Mouse (Mus musculus): ENCODE results near the gene Msi2.

Msi2 gene

DNA sequence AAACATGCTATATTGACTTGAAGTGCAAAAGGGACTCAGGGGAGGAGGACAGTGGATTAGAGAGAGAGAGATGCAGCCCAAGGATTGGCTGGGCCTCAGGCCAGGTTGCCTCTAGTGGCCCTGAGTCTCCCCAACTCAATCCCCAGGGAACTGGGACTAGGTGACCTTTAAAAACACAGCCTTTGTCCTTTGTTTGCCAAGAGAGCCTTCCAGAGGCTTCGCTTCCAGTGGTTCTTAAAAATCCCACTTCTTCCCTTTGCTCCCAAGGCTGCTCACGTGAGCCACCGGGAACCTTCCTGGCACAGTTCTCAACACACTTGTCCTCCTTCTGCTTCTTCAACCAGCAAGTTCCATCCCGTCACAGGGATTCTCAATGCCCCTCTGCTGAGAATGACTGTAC, 159.6 kb downstream of the Msi2 start:
- DNase-seq: no peak

- no peak for DNase-seq
Observed at GRCm38 (mm10) chr11:88557828-88558580, 160.3 kb downstream of the Msi2 start.

DNA sequence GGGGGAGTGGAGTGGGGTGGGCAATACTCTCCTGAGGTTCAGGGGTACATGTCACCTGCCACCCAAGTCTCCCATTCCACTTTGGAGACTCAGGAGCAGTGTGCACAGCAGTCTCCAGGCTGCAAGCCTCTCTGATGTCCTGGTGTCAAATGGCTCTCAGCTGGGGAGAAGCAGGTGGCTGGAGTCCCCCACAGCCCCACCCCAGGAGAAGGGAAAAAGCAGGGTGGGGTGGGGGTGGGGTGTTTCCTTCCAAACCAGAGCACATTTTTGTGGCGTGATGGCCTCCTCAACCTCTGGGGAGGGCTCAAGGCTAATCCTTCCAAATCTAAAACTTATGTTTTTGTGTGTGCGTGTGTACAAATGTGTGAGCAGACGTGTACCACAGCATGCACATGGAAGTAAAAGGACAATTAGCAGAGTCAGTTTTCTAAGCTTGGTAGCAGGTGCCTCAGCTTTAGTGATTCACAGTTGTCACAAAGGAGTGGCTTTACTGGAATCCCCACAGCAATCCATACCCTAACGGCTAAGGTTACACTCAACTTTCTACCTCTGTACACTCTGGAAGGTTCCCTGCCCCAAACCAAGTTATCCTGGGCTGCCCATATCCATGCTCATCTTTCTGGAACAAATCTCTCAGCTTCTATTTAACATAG, 161.1 kb downstream of the Msi2 start:
- no peak for DNase-seq

GRCm38 (mm10) chr11:88555902-88556549, 162.3 kb downstream of the Msi2 start:
- DNase-seq: no peak

GRCm38 (mm10) chr11:88555232-88555818, 163.0 kb downstream of the Msi2 start:
- no peak for DNase-seq

DNA sequence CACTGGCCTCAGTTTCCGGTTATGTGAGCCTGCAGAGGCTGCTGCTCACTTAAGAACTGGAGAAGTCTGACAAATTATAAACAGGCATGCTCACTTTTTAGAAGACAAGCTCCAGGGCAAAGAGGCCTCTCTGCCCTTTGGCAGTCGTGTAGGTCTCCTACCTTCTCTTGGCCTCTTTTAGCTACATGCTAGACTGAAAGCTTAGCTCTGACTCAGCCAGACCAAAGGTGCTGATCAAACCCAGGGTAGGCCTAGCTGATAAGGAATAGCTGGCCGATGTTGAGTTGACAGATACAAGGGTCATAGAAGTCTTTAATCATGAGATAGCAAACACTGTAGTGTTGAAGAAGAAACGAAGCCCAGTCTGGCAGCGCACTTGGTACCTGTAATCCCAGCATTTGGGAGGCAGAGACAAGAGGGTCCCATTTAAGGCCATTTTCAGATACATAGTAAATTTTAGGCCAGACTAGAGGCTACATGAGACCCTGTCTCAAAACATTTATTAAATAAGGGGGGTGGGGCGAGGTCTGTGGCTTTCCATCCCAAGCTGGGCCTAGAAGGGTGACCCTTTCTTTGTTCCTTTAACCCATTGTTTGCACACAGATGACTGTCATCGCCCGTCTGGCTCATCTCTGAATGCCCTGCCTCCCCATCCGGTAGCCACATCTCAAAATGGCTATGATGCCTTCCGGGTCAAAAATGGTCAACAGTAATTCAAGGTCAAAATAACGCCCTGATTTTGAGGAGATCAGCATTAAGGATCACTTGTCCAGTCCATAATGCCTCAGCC, 164.6 kb downstream of the Msi2 start:
- DNase-seq: no peak

GRCm38 (mm10) chr11:88552987-88553386, 165.3 kb downstream of the Msi2 start:
- DNase-seq: peak; percentile 67

- DNase-seq: no peak
Observed at GRCm38 (mm10) chr11:88552385-88552784, 165.9 kb downstream of the Msi2 start.

GRCm38 (mm10) chr11:88551034-88551433, 167.3 kb downstream of the Msi2 start:
- peak; percentile 28 for DNase-seq

DNA sequence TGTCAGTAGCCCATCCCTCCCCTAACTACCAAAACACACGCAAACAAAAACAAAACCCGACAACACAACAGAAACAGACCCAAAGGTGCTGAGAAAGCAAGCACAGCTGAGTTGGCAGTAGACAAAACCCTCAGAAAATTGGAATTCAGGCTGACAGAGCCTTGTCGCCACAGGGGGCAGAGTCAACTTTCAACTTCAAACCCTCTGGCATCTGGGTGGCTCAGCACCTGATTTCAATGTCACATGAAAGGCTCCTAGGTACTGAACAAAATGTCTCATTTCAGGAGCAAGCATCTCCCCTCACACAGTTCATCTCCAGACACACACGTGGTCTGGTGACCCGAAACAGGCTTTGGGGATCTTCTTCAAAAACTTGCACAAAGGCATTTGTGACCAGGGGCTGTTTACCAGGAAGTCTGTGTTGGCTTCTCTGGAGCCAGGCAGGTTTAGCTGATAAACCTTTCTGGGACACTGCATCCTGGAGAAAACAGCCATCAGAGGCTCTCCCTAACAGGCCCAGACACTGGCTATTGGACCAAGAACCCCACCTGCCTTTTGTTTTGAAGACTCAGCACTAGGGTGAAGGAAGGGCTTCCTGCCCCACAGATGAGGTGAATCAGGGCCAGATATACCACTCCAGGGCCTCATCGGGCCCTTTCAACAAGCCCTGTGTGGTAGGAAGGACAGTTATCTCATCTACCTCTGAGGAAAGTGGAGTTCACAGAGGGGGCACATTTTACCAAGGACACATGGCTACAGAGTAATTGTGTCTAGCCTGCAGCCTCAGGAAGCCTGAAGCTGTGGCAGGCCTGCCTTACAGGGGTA, 168.0 kb downstream of the Msi2 start:
- DNase-seq: no peak

GRCm38 (mm10) chr11:88549529-88549900, 168.8 kb downstream of the Msi2 start:
- no peak for DNase-seq

DNA sequence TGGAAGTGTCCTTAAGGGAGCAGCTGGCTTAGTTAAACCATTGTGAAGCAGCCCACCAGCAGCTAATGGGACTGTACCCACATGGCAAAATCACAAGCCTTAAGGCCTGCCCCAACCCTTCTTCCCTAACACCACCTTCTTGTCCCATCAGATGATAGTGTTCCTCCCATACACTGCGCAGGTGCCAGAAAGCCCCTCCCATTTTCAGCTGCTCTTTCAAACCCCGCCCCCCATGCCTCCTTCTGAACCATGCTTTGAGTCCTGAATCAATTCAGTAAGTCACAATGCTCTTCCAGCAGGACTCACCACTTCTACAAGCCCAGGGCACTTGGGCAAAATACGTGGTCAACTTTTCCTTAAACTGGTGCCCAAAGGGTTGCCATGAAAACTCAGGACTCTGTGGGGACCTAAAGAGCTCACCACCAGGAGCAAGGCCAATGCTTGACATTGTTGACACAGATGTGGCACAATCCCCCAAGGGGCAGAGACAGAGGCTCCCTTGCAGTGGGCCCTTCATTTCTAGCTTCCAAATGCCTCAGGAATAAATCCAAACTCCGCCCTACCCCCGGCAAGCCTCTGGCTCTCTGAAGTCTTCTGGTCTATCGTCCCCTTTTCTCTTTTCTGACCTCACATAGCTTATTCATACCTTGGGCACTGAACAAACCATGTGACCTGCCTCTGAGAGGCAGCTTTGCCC, 169.3 kb downstream of the Msi2 start:
- DNase-seq: no peak

DNA sequence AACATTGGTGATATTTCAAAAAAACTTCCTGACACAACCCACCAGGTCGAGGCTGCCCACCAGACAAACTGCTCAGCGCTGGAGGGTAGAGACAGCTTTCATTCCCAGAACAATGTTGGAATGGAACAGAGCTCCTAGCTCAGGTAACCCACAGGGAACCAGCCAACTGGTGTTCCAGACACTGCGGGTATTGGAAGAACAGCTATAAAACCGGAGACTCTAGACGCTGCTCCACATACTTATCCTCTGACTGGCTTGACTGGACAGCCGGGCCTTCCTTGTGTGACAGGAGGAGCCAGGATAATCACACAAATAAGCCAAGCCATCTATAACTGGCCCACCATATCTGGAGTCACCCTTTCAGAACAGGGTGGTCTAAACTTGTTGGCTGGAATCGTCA, 169.9 kb downstream of the Msi2 start:
- no peak for DNase-seq

DNA sequence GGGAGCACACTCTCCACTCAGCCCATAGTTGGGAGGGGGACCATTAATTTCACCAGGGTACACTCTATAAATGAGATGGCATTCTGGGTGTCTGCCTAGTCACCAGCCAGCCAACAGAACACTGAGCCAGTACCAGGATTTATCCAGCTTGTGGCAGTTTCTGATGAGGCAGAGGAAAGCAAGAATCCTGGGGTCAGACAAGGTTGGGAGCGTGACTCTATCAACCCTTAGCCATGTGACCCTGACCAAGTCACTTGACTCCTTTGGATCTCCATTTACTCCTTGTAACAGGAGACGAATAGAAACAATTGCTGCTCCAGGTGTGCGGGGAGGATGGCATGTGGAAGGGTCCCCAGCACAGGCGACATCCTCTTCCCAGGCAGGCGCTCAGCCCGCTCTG, 174.5 kb downstream of the Msi2 start:
- no peak for DNase-seq

- DNase-seq: no peak
Observed at GRCm38 (mm10) chr11:88542817-88543216, 175.5 kb downstream of the Msi2 start.

DNA sequence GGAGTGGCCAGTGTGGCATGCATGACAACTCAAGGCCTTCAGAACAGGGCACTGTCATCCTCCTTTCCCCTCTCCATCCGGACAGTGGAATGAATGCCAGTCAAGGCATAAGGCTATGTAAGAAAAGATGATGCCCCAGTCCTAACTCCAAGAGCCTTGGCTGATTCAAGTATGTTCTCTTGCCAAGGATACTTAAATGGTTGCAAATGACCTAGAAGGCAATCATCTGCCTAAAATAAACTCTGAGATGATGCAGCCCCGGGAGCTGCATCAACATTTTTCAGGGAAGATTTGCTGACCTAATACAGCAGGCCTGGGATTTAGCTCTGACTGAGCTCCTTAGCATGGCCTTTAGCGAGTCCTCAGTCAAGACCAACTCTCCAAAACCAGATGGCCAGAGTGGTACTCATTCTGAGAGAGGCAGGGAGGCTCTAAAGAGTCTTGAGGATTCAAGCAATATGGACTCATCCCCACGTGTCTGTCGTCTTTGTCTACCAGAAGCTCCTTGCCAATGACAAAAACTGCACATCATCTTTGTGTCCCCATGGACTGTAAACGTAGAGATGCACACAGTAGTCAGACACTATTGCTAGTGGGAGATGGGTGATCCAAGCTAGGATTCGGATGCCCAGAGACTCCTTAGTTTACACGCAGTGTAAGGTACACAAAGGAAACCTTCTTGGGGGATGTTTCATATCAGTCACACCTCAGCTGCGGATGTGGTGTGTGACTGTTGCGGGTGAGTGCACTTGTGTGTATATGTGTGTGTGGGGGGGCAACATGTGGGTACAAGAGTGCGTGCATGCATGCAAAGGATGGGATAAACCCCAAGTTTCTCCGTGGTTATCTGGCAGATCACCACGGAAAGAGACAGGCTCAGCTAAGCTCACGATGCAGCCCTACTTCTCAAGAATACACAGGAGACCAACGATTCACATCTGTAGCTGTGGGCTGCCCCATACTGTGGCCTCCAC, 176.4 kb downstream of the Msi2 start:
- DNase-seq: no peak

DNA sequence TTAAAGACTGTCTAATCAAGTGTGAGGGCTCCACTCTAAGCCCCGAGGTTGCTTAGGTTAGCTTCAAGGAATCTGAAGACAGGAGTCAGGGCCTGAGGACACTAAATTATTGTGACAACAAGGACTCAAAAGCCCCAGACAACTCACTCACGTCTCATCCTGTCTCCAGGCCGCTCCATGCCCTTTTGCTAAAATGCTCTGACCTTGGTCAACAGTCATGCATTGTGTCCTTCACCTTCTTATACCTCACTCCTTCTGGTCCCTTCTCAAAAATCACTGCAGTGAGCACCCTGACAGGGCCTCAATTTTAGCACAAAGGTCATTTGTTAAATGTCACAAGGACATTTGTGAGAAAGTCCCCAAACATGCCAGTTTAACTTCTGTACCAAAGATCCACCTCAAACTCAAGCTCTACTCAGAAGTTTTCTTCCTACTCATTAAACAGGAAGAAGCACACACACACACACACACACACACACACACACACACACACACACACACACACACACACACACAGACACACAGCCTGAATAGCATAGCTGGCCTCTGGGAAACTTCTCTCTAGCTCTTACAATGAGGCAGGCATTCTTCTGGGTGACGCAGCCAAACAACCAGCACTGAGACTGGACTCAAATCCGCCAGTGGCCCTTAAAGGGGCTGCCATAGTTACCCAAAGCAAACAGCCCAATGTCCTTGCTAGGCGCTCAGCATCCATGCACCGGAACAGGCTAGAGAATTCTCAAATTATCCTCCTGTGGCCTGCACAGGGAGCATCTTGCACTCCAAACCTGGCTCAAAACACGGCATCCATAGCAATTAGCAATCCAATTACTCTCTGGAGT, 178.5 kb downstream of the Msi2 start:
- no peak for DNase-seq

DNA sequence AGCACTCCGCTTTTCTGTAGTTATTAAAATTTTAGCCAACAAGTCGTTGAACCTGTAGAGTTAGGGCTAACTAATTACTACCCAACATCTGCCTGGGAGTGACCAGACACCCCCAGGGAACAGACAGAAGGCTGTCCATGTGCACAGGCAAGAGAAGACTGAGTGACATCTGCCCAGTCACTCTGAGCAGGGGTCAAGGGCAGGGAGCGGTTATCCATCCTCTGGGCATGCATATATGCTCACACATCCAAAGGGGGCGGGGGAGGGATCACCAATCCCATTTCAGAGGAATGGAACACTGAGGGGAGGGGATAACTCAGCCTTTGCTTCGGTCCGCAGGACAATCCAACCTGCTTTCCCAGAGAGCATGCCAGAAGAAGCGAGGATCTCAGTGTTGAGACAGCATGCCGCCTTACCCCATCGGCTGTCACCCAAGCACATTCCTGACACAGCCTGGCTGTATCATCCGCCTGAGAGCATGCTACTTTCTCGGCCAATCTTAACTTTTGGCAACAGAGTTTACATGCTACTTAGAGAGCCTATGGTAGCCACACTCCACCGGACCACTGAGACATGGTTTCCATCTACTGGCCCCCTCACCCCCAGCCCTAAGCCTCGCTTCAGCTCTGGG, 179.5 kb downstream of the Msi2 start:
- no peak for DNase-seq

DNA sequence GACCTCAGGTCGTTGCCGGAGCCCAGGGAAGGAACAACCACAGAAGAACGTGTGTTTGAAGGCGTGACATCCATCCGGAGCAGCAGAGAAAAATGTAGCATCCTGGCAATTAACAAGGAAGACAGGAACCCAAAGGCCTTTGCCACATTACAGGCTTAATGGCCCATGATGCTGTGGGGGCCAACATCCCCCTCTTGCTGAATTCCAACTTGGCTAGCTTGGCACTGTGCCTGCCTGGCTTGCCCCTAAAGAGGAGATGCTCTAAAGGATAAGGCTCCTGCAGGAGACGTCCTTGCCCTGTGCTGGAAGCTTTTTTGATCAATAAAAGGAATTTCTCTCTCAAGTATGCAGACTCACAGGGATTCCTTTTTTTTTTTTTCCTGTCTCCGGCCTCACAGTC, 181.0 kb downstream of the Msi2 start:
- DNase-seq: no peak
